In the genomic region with DNA sequence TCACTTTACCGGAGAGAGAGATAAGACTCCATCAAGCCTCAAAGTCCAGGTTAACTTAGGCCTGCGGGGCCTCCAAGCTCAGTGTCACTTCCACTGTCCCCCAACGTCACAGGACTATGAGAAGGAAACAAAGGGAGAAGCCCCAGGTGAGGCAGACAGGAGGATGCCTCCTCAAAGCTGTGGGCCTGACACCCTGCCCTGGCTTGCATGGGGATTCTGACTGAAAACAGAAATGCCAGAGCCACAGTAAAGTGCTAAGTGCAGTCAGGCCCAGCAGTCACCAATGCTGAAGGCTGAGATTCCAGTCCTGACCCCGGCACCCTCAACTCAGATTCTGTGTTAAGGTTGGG, we compare ENCODE assay signal across 11 mouse cellular contexts. TPM values are rescaled to one million over a fixed set of nuclear protein-coding genes. Genes with fewer than 3 reads are reported as not detected.
DNase-seq lines count a peak whose midpoint lies in the region; ATAC-seq and TF ChIP-seq lines count a peak whose summit lies in the region.
"Had no signal": no experiment of that assay in that cellular context is flagged by ENCODE, and none has a peak within 500 bp of the region (broad histone marks: within the 10 kb centered on the region; RNA-seq: fewer than 3 reads in every experiment).

No protein-coding gene starts in this region.

- H3K27ac ChIP-seq in heart, embryonic 11.5 days (ENCODE audit: low read depth, low read length) = peak overlapping the region; percentile 60
- peak overlapping the region; percentile 74 for H3K27ac ChIP-seq in lung, postnatal 0 days (ENCODE audit: low read length)
- H3K27ac ChIP-seq in embryonic facial prominence, embryonic 14.5 days (replicated peaks; ENCODE audit: low read depth, low read length) = peak overlapping the region; percentile 65
- H3K27ac ChIP-seq in macrophage = peak overlapping the region; percentile 85
- H3K27ac ChIP-seq: midbrain, embryonic 12.5 days had no signal

- H3K79me2 ChIP-seq in macrophage (ENCODE audit: inconsistent target) = peaks cover 100% of the 10 kb centered on the region

- TF ChIP-seq EP300 in lung, postnatal 0 days (IDR thresholded peaks at IDR 0.05) = no peak

- H3K4me2 ChIP-seq in heart, embryonic 11.5 days = no peak overlapping the region
- H3K4me2 ChIP-seq in lung, postnatal 0 days (replicated peaks; ENCODE audit: low read depth, low read length) = no peak overlapping the region
- no peak overlapping the region for H3K4me2 ChIP-seq in embryonic facial prominence, embryonic 14.5 days (ENCODE audit: low read depth, low read length)
- H3K4me2 ChIP-seq: midbrain, embryonic 12.5 days had no signal

- TF ChIP-seq CTCF in lung, postnatal 0 days (IDR thresholded peaks at IDR 0.05) = no peak

- no peak overlapping the region for H3K4me3 ChIP-seq in heart, embryonic 11.5 days (ENCODE audit: low read depth, low read length)
- no peak overlapping the region; the same call in 1 of the 2 replicates for H3K4me3 ChIP-seq in lung, postnatal 0 days (ENCODE audit: low read depth, low read length)
- H3K4me3 ChIP-seq in embryonic facial prominence, embryonic 14.5 days (ENCODE audit: low read depth, low read length) = no peak overlapping the region
- no peak overlapping the region for H3K4me3 ChIP-seq in macrophage (ENCODE audit: inconsistent target)
- H3K4me3 ChIP-seq: midbrain, embryonic 12.5 days had no signal

- H3K4me1 ChIP-seq in heart, embryonic 11.5 days (ENCODE audit: control insufficient read depth, insufficient read depth, low read length) = peaks cover 81% of the 10 kb centered on the region
- H3K4me1 ChIP-seq in lung, postnatal 0 days (ENCODE audit: insufficient read depth, low read depth, low read length) = peaks cover 53% of the 10 kb centered on the region
- peaks cover 46% of the 10 kb centered on the region for H3K4me1 ChIP-seq in embryonic facial prominence, embryonic 14.5 days (ENCODE audit: control insufficient read depth, insufficient read depth, low read length)

- H3K9ac ChIP-seq in heart, embryonic 11.5 days (ENCODE audit: low read depth, low read length) = peak overlapping the region; percentile 39; the same call in 1 of the 2 replicates
- H3K9ac ChIP-seq in lung, postnatal 0 days (replicated peaks; ENCODE audit: low read depth) = no peak overlapping the region
- H3K9ac ChIP-seq in embryonic facial prominence, embryonic 14.5 days (ENCODE audit: low read depth, low read length) = 0 out of 2 replicates have a peak overlapping the region, but pooled peaks have one; percentile 5

- no peak for ATAC-seq in heart, embryonic 11.5 days (replicated peaks; ENCODE audit: insufficient number of reproducible peaks, low FRiP score, low TSS enrichment)
- ATAC-seq in lung, postnatal 0 days = no peak
- no peak for ATAC-seq in embryonic facial prominence, embryonic 14.5 days (ENCODE audit: low read depth)
- no peak for ATAC-seq in erythroid progenitor cell, adult 5-6 weeks (replicated peaks; ENCODE audit: low FRiP score, poor library complexity, severe bottlenecking)

- no peaks in the 10 kb centered on the region for H3K27me3 ChIP-seq in heart, embryonic 11.5 days (ENCODE audit: control insufficient read depth, insufficient read depth, low read length)
- H3K27me3 ChIP-seq in lung, postnatal 0 days (replicated peaks; ENCODE audit: insufficient read depth, low read length) = no peaks in the 10 kb centered on the region
- H3K27me3 ChIP-seq in embryonic facial prominence, embryonic 14.5 days (replicated peaks; ENCODE audit: control insufficient read depth, insufficient read depth, low read length) = no peaks in the 10 kb centered on the region
- H3K27me3 ChIP-seq: midbrain, embryonic 12.5 days had no signal

- no peak for DNase-seq in heart, postnatal 25 days (ENCODE audit: low spot score)
- DNase-seq in lung, postnatal 0 days (ENCODE audit: low spot score) = no peak
- no peak for DNase-seq in lung, postnatal 10 days
- no peak for DNase-seq in embryonic facial prominence, embryonic 14.5 days (ENCODE audit: low spot score)
- DNase-seq in cerebellum, adult 9-10 months = no peak
- DNase-seq: right cerebral cortex, postnatal 14 days had no signal

- peaks cover 10% of the 10 kb centered on the region for H3K36me3 ChIP-seq in heart, embryonic 11.5 days (ENCODE audit: control insufficient read depth, insufficient read depth, low read length)
- H3K36me3 ChIP-seq in lung, postnatal 0 days (ENCODE audit: insufficient read depth, low read length) = peaks cover 16% of the 10 kb centered on the region; the same call in 1 of the 2 replicates
- H3K36me3 ChIP-seq in embryonic facial prominence, embryonic 14.5 days (ENCODE audit: control insufficient read depth, insufficient read depth, low read length) = peaks cover 13% of the 10 kb centered on the region
- peaks cover 15% of the 10 kb centered on the region for H3K36me3 ChIP-seq in macrophage (ENCODE audit: inconsistent target)

- 38% methylated on average over 4 of the region's 4 CpGs for WGBS in heart, embryonic 11.5 days (ENCODE audit: insufficient replicate concordance)
- WGBS in lung, postnatal 0 days = 27% methylated on average over 4 of the region's 4 CpGs
- whole genome bisulfite sequencing in embryonic facial prominence, embryonic 14.5 days = 70% methylated on average over 4 of the region's 4 CpGs
- 70% methylated on average over 4 of the region's 4 CpGs for WGBS in macrophage (ENCODE audit: missing documents)

- no peaks in the 10 kb centered on the region for H3K9me3 ChIP-seq in heart, embryonic 11.5 days (replicated peaks; ENCODE audit: control insufficient read depth, low read length)
- no peaks in the 10 kb centered on the region for H3K9me3 ChIP-seq in lung, postnatal 0 days (ENCODE audit: low read length)
- H3K9me3 ChIP-seq in embryonic facial prominence, embryonic 14.5 days (ENCODE audit: control insufficient read depth, low read length) = no peaks in the 10 kb centered on the region
- H3K9me3 ChIP-seq: G1E; midbrain, embryonic 12.5 days had no signal

- intact Hi-C loops in heart, postnatal 25 days (cut with DNase I) = no loop called here

RNA-seq across cellular contexts. Expression of a gene that starts 25.4 kb away (rescaled TPM):
- polyA plus RNA-seq in heart, embryonic 11.5 days (2014; fragmentation: Nextera tagmentation; extraction: Ambion mirVana) = 30.4 and 31.8 TPM in 2 replicates
- total RNA-seq in heart, postnatal 25 days (2021) = 100 to 1,000 TPM; 122 to 124 TPM
- polyA plus RNA-seq in lung, postnatal 0 days (2015; fragmentation: Nextera tagmentation; extraction: Ambion mirVana) = 59.3 and 67.3 TPM in 2 replicates
- 48.8 and 53.7 TPM in 2 replicates for polyA plus RNA-seq in embryonic facial prominence, embryonic 14.5 days (2014; fragmentation: Nextera tagmentation; extraction: Ambion mirVana)
- 100 to 1,000 TPM; 116 to 655 (median 298) TPM for total RNA-seq in macrophage (2018; cell fraction: chromatin; rRNA removed)
- 100 to 1,000 TPM; 130 to 278 (median 207) TPM for total RNA-seq in macrophage (2018; cell fraction: cytosol; rRNA removed)
- total RNA-seq in macrophage (2018; cell fraction: nucleus; rRNA removed) = 100 to 1,000 TPM; 203 to 600 (median 357) TPM
- 130 to 219 TPM (median 188 TPM) in 3 replicates for polyA plus RNA-seq in macrophage (2018)
- total RNA-seq in erythroid progenitor cell, adult 5-6 weeks (2015; ENCODE audit: low replicate concordance) = 104 and 105 TPM in 2 replicates
- 198 and 213 TPM in 2 replicates for total RNA-seq in erythroid progenitor cell, adult 5-6 weeks (2017; ENCODE audit: low replicate concordance)

RNA-seq across cellular contexts. Expression of a gene that starts 59.8 kb away (rescaled TPM):
- 0.67 and 0.89 TPM in 2 replicates for polyA plus RNA-seq in heart, embryonic 11.5 days (2014; fragmentation: Nextera tagmentation; extraction: Ambion mirVana)
- total RNA-seq in heart, postnatal 25 days (2021) = not detected
- polyA plus RNA-seq in lung, postnatal 0 days (2015; fragmentation: Nextera tagmentation; extraction: Ambion mirVana) = 0.06 and 0.26 TPM in 2 replicates
- not detected in 2 replicates for polyA plus RNA-seq in embryonic facial prominence, embryonic 14.5 days (2014; fragmentation: Nextera tagmentation; extraction: Ambion mirVana)
- total RNA-seq in macrophage (2018; cell fraction: chromatin; rRNA removed) = 1 to 10 TPM in 2 of 26 experiments, under 1 TPM in 5, not detected in 19; 0.25 to 2.2 (median 0.40) TPM
- total RNA-seq in macrophage (2018; cell fraction: cytosol; rRNA removed) = under 1 TPM in 3 of 26 experiments, not detected in 23; 0.06 to 0.22 (median 0.09) TPM
- total RNA-seq in macrophage (2018; cell fraction: nucleus; rRNA removed) = 1 to 10 TPM in 2 of 26 experiments, under 1 TPM in 6, not detected in 18; 0.18 to 7.8 (median 0.48) TPM
- polyA plus RNA-seq in macrophage (2018) = not detected in 3 replicates
- 160 and 228 TPM in 2 replicates for total RNA-seq in erythroid progenitor cell, adult 5-6 weeks (2015; ENCODE audit: low replicate concordance)
- 210 and 246 TPM in 2 replicates for total RNA-seq in erythroid progenitor cell, adult 5-6 weeks (2017; ENCODE audit: low replicate concordance)
- polyA plus RNA-seq: G1E had no signal
